Mouse (Mus musculus): Measurements from ENCODE around the gene Ftl1. TPM values are rescaled to one million over a fixed set of nuclear protein-coding genes. Genes with fewer than 3 reads are reported as not detected.
"Not testable (repeated sequence)": the region's sequence is repeated elsewhere in the genome, so short reads cannot be mapped to it uniquely, and the experiment has no call there.

Ftl1 gene
- polyA plus RNA-seq, 2 experiments = 1,503 to 4,726 TPM

DNA sequence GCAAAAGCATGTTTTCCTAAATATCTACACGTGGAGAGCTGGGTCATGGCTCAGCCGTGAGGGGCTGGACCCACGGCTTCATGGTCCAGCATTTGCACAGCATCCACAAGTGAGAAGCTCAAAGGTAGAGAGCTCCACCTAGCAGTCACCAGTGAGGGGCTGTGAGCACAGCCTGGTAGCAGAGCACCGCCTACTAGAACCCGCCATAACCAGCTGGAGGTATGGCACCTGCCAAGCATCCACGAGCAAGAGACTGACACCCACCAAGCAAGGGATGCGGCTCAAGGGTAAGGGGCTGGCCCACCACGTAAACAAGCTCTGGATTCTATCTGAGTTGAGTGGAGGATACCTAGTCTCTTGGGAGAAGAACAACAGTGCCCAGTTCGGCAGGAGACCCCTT is 5.9 kb upstream of the Ftl1 start:
- no peak for TF ChIP-seq POLR2A (IDR thresholded peaks at IDR 0.05; ENCODE audit: borderline replicate concordance, extremely low read depth, insufficient read depth, insufficient read length)
- ATAC-seq (ENCODE audit: low FRiP score, low read depth) (no peak), DNase-seq (ENCODE audit: low spot score) (no peak)
- 78% methylated on average over 9 of the region's 9 CpGs for WGBS
- no peak overlapping the region; the same call in 1 of the 2 replicates for H3K9ac ChIP-seq (ENCODE audit: low read depth, low read length, severe bottlenecking)
- H3K4me2 ChIP-seq (replicated peaks; ENCODE audit: low read depth, low read length, severe bottlenecking) = peak overlapping the region; percentile 84
- H3K9me3 ChIP-seq (ENCODE audit: control insufficient read depth, low read length) = no peaks in the 10 kb centered on the region
- peaks cover 13% of the 10 kb centered on the region for H3K4me1 ChIP-seq (ENCODE audit: control insufficient read depth, insufficient read depth, low read length)
- no peak overlapping the region for H3K27ac ChIP-seq (replicated peaks; ENCODE audit: low read depth, low read length)
- H3K36me3 ChIP-seq (ENCODE audit: control insufficient read depth, insufficient read depth, low read length) = peaks cover 37% of the 10 kb centered on the region
- no peaks in the 10 kb centered on the region for H3K27me3 ChIP-seq (ENCODE audit: control insufficient read depth, insufficient read depth, low read length)
- H3K4me3 ChIP-seq (replicated peaks; ENCODE audit: low read length) = peak overlapping the region; percentile 89; the same call in 1 of the 2 replicates

DNA sequence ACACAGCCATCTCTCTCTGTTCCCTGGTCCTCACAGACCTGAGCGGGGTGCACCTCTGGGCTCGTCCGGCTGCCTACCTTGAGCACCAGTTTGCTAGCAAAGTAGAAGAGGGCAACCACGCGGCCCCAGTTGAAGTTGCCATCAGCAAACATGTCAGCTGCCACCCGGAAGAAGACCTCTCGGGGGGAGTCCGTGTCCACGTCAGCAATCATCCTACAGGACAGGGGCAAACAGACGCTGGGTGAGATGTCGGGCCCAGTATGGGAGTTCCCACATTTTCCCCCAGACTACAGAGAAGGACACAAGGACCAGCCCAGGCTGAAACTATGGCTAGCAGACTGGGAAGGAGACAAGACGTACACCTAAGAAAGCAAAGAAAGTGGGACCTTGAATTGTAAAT is 5.4 kb upstream of the Ftl1 start:
- ATAC-seq (ENCODE audit: low FRiP score, low read depth) = no peak
- peaks cover 18% of the 10 kb centered on the region for H3K4me1 ChIP-seq (ENCODE audit: control insufficient read depth, insufficient read depth, low read length)
- no peak overlapping the region for H3K4me2 ChIP-seq (replicated peaks; ENCODE audit: low read depth, low read length, severe bottlenecking)
- H3K27ac ChIP-seq (replicated peaks; ENCODE audit: low read depth, low read length) = no peak overlapping the region
- 93% methylated on average over 12 of the region's 12 CpGs for WGBS
- H3K9me3 ChIP-seq (ENCODE audit: control insufficient read depth, low read length) = no peaks in the 10 kb centered on the region
- no peak for TF ChIP-seq POLR2A (IDR thresholded peaks at IDR 0.05; ENCODE audit: borderline replicate concordance, extremely low read depth, insufficient read depth, insufficient read length)
- no peaks in the 10 kb centered on the region for H3K27me3 ChIP-seq (ENCODE audit: control insufficient read depth, insufficient read depth, low read length)
- no peak overlapping the region for H3K4me3 ChIP-seq (replicated peaks; ENCODE audit: low read length)
- H3K9ac ChIP-seq (ENCODE audit: low read depth, low read length, severe bottlenecking) = no peak overlapping the region
- no peak for DNase-seq (ENCODE audit: low spot score)
- peaks cover 37% of the 10 kb centered on the region for H3K36me3 ChIP-seq (ENCODE audit: control insufficient read depth, insufficient read depth, low read length)

DNA sequence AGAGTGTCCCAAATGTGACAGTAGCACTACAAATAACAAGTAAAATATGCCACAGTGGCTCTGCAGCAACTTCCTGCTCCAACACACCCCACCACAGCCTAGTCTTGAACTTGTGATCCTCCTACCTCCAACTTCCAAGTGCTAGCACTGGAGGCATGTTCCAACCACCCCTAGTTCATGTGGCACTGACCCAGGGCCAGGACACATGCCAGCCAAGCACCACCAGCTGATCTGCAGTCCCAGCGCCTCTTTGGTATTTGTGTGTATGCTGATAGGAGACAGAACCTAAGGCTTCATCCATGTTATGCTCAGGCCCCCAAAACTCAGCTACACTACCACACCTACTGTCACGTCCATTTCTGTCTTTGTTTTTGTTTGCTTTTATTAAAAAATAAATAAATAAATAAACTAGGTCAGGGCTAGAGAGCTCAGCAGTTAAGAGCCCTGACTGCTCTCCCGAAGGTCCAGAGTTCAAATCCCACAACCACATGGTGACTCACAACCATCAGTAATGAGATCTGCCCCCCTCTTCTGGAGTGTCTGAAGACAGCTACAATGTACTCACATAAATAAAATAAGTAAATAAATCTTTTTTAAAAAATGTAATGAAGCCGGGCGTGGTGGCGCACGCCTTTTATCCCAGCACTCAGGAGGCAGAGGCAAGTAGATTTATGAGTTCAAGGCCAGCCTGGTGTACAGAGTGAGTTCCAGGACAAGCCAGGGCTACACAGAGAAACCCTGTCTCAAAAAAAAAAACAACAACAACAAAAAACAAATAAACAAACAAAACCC is 4.5 kb upstream of the Ftl1 start:
- H3K4me3 ChIP-seq (replicated peaks; ENCODE audit: low read length) = no peak overlapping the region
- DNase-seq (ENCODE audit: low spot score) = no peak
- H3K9me3 ChIP-seq (ENCODE audit: control insufficient read depth, low read length) = no peaks in the 10 kb centered on the region
- no peak for TF ChIP-seq POLR2A (IDR thresholded peaks at IDR 0.05; ENCODE audit: borderline replicate concordance, extremely low read depth, insufficient read depth, insufficient read length)
- H3K27ac ChIP-seq (replicated peaks; ENCODE audit: low read depth, low read length) = no peak overlapping the region
- peaks cover 18% of the 10 kb centered on the region for H3K4me1 ChIP-seq (ENCODE audit: control insufficient read depth, insufficient read depth, low read length)
- H3K27me3 ChIP-seq (ENCODE audit: control insufficient read depth, insufficient read depth, low read length) = no peaks in the 10 kb centered on the region
- no peak for ATAC-seq (ENCODE audit: low FRiP score, low read depth)
- peaks cover 37% of the 10 kb centered on the region for H3K36me3 ChIP-seq (ENCODE audit: control insufficient read depth, insufficient read depth, low read length)
- H3K9ac ChIP-seq (ENCODE audit: low read depth, low read length, severe bottlenecking) = no peak overlapping the region
- WGBS = 93% methylated on average over 7 of the region's 7 CpGs
- no peak overlapping the region for H3K4me2 ChIP-seq (replicated peaks; ENCODE audit: low read depth, low read length, severe bottlenecking)

DNA sequence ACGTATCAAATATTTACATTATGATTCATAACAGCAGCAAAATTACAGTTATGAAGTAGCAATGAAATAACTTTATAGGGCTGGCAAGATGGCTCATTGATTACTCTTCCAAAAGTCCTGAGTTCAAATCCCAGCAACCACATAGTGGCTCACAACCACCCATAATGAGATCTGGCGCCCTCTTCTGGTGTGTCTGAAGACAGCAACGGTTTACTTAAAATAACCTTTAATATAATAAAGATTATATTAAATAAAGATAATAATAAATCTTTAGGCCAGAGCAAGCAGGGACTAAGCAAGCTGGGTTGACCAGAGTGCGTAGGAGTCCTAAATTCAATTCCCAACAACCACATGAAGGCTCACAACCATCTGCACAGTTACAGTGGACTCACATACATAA is 3.2 kb upstream of the Ftl1 start:
- not testable (repeated sequence) for H3K9me3 ChIP-seq (ENCODE audit: control insufficient read depth, low read length); H3K4me2 ChIP-seq (replicated peaks; ENCODE audit: low read depth, low read length, severe bottlenecking); H3K4me3 ChIP-seq (replicated peaks; ENCODE audit: low read length); H3K27me3 ChIP-seq (ENCODE audit: control insufficient read depth, insufficient read depth, low read length); DNase-seq (ENCODE audit: low spot score); ATAC-seq (ENCODE audit: low FRiP score, low read depth); H3K9ac ChIP-seq (ENCODE audit: low read depth, low read length, severe bottlenecking); H3K27ac ChIP-seq (replicated peaks; ENCODE audit: low read depth, low read length)
- H3K4me1 ChIP-seq (ENCODE audit: control insufficient read depth, insufficient read depth, low read length) = peaks cover 24% of the 10 kb centered on the region
- H3K36me3 ChIP-seq (ENCODE audit: control insufficient read depth, insufficient read depth, low read length) = peaks cover 45% of the 10 kb centered on the region
- 86% methylated on average over 4 of the region's 4 CpGs for WGBS

DNA sequence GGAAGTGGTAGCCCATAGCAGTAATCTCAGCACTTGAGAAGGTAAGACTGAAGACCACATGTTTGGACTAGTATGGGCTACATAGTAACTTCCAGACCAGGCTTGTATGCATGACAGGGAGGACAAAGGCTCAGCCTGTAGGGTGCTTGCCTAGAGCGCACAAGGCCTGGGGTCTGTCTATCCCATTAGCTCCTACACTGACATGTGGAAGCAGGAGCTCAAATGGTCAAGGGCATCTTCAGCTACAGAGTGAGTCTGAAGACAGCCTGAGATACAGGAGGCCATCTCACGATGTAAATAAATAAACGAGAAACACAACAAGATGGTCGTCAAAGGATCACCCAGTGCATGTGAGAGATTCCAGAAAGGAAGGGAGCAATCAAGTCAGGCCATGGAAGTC is 2.6 kb upstream of the Ftl1 start:
- no peak for ATAC-seq (ENCODE audit: low FRiP score, low read depth)
- no peak for DNase-seq (ENCODE audit: low spot score)
- H3K4me2 ChIP-seq (replicated peaks; ENCODE audit: low read depth, low read length, severe bottlenecking) = no peak overlapping the region
- 87% methylated on average over 4 of the region's 4 CpGs for WGBS
- H3K4me3 ChIP-seq (replicated peaks; ENCODE audit: low read length) = no peak overlapping the region
- peaks cover 50% of the 10 kb centered on the region for H3K36me3 ChIP-seq (ENCODE audit: control insufficient read depth, insufficient read depth, low read length)
- no peaks in the 10 kb centered on the region for H3K27me3 ChIP-seq (ENCODE audit: control insufficient read depth, insufficient read depth, low read length)
- H3K27ac ChIP-seq (replicated peaks; ENCODE audit: low read depth, low read length) = no peak overlapping the region
- H3K9ac ChIP-seq (ENCODE audit: low read depth, low read length, severe bottlenecking) = no peak overlapping the region
- peaks cover 29% of the 10 kb centered on the region for H3K4me1 ChIP-seq (ENCODE audit: control insufficient read depth, insufficient read depth, low read length)
- H3K9me3 ChIP-seq (ENCODE audit: control insufficient read depth, low read length) = no peaks in the 10 kb centered on the region
- no peak for TF ChIP-seq POLR2A (IDR thresholded peaks at IDR 0.05; ENCODE audit: borderline replicate concordance, extremely low read depth, insufficient read depth, insufficient read length)
